Mouse (Mus musculus): Measurements from ENCODE around the gene Cnfn.

DNA sequence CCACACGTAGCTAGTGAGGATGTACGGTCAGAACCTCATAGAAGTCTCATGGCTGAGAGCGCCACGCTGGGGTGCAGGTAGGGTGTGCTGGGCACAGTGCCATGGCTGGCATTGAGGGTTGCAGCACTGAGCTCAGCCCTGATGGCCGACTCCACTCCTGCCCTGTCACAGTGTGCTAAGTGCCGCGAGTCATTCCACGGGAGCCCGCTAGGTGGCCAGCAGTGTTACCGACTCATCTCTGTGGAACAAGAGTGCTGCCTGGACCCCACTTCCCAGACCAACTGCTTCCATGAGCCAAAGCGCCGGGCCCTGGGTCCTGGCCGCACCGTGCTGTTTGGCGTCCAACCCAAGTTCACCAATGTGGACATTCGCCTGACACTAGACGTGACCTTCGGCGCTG lies 6.4 kb downstream of the Cnfn start:
- peak; percentile 54 for TF ChIP-seq CTCF (IDR thresholded peaks at IDR 0.05)
- no peak for TF ChIP-seq EP300 (IDR thresholded peaks at IDR 0.05)

Measured in lung, postnatal 0 days (tissue).